Mouse (Mus musculus): ENCODE data around the gene Otud3. TPM values are rescaled to one million over a fixed set of nuclear protein-coding genes. Genes with fewer than 3 reads are reported as not detected.
A peak's percentile ranks its signal among the peaks of the same experiment; 100 is the strongest.

Gene Otud3
- 10 to 100 TPM; 14.8 to 17.1 TPM for total RNA-seq (2021)
- long read RNA-seq, experiment 1, transcript Otud3-201 (8 exons, 1,668 nt), result major isoform, 8 of 11 reads
- long read RNA-seq, experiment 1, partial matches to known transcripts, result 3 of 11 reads
- long read RNA-seq, experiment 1, other reads (novel, unspliced or antisense), result 0 of 11 reads
- long read RNA-seq, experiment 2, transcript Otud3-201 (8 exons, 1,668 nt), result major isoform, 11 of 17 reads
- long read RNA-seq, experiment 2, partial matches to known transcripts, result 3 of 17 reads
- long read RNA-seq, experiment 2, other reads (novel, unspliced or antisense), result 3 of 17 reads

GRCm38 (mm10) chr4:138913797-138914196 is at the start of gene Otud3:
Otud3 (minus strand) TSS chr4:138913945.
- DNase-seq (ENCODE audit: low spot score in 2 of 2), result peak; percentile 90 to 95

- DNase-seq (ENCODE audit: low spot score in 2 of 2), result no peak
Measured at GRCm38 (mm10) chr4:138962719-138963118, 49.0 kb upstream of the Otud3 start.

- DNase-seq (ENCODE audit: low spot score in 2 of 2), result peak; percentile 50 to 70
Measured at GRCm38 (mm10) chr4:138959926-138960325, 46.2 kb upstream of the Otud3 start.

GRCm38 (mm10) chr4:138959120-138959519 is 45.4 kb upstream of the Otud3 start:
- DNase-seq (ENCODE audit: low spot score in 2 of 2), result peak; percentile 16 to 45

DNA sequence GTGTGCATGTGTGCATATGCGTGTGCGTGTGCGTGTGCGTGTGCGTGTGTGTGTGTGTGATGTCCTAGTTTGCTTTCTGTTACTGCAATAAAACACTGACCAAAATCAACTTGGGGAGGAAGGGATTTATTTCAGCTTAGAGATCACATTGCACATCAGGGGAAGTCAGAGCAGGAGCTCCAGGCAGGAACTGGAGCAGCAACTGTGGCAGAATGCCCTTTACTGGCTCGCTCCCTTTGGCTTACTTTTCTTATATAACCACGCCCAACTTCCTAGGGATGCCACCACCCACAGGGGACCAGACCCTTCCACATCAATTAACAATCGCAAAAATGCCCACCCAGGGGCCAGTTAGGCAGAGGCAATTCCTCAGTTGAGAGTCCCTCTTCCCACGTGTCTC is 44.9 kb upstream of the Otud3 start:
- DNase-seq (ENCODE audit: low spot score in 2 of 2), result no peak

DNA sequence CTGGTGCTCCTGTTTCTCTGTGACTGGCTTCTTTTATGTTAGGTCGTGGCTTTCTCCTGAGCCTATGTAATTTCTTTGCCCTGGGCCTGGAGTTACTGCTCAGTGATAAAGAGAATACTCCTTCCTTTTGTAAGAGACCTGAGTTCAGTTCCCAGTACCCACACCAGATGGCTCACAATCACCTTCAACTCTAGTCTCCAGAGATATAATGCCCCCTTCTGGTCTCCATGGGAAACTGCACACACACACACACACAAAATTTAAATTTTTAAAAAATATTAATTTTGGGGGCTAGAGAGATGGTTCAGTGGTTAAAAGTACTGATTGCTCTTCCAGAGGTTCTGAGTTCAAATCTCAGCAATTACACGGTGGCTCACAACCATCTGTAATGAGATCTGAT is 34.5 kb upstream of the Otud3 start:
- DNase-seq (ENCODE audit: low spot score in 2 of 2), result no peak

- DNase-seq (ENCODE audit: low spot score in 2 of 2), result peak; percentile 50 to 58
Measured at GRCm38 (mm10) chr4:138943730-138944129, 30.0 kb upstream of the Otud3 start.

DNA sequence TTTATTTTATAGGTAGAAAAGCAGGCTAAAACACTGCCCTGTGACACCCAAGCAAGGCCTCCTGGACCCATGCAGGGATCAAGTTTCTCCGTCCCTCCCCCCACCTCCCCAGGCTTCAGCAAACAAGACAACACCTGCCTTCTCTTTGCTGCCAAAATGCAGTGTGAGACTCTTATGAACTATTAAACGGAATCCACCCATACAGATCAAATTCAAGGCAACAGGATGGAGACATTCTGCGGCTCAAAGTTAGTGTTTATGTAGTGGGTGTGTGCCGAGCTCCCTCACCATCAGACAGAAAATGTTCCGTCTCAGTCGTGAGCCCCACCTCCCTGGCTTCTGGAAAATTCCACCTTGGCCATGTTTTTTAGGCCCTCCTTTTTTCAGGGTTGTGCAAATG is 28.2 kb upstream of the Otud3 start:
- DNase-seq (ENCODE audit: low spot score in 2 of 2), result no peak

GRCm38 (mm10) chr4:138941401-138941800 is 27.7 kb upstream of the Otud3 start:
- DNase-seq (ENCODE audit: low spot score in 2 of 2), result no peak

GRCm38 (mm10) chr4:138939481-138939880 is 25.7 kb upstream of the Otud3 start:
- no peak for DNase-seq (ENCODE audit: low spot score in 2 of 2)

DNA sequence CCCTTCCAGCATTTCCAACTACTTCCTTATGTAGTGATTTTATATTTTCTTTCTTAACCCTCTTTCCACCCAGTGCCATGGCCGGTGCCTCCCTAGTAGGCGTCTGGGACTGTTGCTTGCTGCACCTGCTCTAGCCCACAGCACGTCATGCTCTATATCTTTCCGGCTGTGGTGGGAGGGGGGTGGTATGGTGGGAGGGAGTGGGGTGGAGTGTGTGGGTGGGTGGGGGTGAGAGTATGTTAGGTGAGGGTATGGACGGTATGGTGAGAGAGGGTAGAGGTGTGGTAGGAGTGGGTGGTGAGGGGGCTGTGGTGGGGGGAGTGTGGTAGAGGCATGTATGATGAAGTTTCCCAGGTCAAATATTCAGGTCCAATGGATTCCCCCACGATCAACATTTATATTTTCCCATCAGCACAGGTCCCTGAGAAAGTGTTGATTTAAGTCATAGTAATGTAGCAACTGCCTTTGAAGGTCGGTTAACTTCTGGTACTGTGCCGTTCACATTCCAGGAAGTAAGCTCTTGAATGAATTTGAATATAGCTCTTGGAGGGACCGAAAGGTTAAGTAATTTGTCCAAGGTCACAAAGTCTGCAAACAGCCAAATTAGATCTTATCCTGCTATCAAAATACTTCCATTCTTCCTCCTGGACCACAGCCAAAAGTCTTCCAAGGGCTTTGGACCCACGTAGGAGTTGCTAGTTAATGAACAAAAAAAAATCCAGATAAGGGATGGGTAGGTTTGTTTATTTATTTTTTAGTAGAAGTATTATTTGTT is 24.9 kb upstream of the Otud3 start:
- DNase-seq (ENCODE audit: low spot score in 2 of 2), result no peak

DNA sequence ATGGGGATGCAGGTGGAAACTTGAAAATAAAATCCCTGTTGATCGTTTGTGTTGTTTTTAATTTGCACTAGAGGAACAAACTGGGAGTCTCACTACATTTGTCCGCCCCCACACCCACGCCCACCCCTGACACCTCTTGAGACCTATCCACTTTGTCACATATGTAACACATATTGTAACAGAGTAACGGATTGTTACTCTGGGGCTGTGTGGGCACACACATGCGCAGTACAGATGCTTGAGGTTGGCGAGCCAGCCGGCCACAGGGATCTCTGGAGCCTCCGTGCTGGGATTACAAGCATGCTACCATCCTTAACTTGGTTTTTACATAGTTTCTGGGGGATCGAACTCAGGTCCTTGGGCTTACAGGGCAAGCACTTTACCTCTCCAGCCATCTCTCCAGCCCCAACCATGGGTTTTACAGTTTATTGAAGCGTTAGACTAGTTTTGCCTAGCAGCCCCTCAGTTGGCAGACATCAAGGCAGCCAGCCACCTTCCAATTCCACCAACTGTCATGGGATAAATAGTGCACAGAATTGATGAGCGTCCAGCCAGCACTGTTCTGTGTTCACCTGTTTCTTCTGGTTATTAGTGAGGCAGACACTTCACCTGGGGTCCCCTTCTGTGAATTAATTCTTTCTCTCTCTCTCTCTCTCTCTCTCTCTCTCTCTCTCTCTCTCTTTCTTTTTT is 20.9 kb upstream of the Otud3 start:
- DNase-seq (ENCODE audit: low spot score in 2 of 2), result no peak

- no peak for DNase-seq (ENCODE audit: low spot score in 2 of 2)
Measured at GRCm38 (mm10) chr4:138933862-138934261, 20.1 kb upstream of the Otud3 start.

DNA sequence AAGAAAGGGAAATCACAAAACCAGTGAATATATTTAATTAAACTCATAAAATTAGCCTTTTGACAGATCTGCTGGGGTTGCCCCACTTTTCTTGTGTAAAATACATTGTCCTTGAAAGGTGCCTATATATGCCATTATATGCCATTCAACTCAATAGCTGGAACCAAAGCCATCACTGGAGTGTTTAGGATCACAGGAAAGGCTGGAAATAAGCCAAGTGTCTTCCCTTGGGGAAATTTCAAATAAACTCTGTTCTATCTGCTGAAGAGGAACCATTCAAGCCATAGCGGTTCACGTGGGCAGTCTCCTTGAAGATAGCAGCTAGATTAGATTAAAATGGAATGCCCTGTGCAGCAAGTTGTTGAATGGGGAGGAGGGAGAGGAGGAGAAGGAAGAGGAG is 11.8 kb upstream of the Otud3 start:
- no peak for DNase-seq (ENCODE audit: low spot score in 2 of 2)

DNA sequence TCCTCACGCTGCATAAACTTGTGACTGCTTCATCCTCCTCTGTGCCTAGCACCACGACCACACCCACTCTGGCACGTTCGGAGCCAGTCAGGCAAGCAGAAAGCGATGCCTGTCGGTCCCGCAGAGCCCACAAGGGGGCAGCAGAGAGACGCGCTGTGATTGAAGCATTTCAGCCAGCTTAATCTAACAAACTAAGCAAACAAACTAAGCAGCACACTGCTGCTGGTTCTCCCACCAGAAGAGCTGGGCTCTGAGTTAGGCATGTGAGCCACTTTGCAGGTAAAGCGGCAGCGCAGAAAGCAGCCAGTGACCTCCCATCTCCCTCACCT is 8.3 kb upstream of the Otud3 start:
- DNase-seq (ENCODE audit: low spot score in 2 of 2), result peak; percentile 98 to 99

DNA sequence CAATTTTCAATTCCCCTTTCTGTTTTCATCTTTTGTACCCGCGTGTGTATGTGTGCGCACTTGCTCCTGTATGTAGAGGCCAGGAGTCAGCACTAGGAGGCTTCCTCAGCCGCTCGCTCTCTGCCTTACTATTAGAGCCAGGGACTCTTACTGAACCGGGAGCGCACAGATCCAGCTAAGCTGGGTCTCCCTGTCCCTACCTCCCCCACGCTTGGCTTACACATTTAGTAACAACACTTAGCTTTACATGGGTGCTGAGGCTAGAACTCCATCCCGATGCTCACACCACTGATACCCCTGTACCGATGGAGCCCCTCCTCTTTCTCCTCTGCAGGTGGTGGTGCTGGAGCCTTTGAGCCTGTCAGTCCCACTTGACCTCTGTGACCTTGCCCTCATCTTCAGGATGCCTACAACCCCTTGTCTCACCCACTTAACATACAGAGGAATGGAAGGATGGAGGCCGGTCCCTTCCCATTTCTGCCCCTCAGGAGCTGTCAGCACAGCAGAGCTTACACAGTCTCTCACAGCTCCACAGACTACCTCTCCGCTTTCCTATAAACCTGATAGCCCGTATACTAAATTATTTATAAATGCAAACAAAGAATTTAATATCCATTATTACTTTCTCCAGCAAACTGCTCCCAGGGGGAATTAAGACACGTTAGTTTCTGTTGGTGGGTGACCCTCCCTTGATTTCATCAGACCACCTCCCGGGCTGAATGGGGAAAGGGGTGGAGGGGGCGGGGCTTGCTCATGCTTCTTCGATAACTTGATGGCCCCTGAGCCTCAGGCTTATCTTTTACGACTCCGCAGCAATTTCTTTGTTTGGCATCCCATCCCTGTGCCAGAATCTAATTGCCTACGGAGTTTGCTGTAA is 7.7 kb upstream of the Otud3 start:
- no peak for DNase-seq (ENCODE audit: low spot score in 2 of 2)

DNA sequence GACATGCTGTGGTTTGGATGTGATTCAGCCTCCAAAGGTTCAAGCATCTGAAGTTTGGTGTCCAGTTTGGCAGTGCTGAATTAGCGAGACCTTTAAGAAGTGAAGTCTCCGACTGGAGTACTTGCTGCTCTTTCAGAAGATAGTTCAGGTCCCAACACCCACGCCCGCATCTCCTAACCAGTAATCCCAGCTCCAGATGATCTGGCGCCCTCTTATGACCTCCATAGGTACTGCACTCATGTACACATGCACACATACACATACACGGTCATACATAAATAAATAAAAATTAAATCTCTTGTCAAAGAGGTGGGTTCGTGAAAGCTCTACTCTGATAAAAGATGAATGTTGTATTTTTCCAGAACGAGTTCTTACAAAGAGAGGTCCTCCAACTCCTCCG is 3.5 kb upstream of the Otud3 start:
- DNase-seq (ENCODE audit: low spot score in 2 of 2), result no peak

- no peak for DNase-seq (ENCODE audit: low spot score in 2 of 2)
Measured at GRCm38 (mm10) chr4:138913141-138913787, 481 bp downstream of the Otud3 start.

GRCm38 (mm10) chr4:138905624-138906337 is 8.0 kb downstream of the Otud3 start:
- DNase-seq (ENCODE audit: low spot score in 2 of 2), result no peak

DNA sequence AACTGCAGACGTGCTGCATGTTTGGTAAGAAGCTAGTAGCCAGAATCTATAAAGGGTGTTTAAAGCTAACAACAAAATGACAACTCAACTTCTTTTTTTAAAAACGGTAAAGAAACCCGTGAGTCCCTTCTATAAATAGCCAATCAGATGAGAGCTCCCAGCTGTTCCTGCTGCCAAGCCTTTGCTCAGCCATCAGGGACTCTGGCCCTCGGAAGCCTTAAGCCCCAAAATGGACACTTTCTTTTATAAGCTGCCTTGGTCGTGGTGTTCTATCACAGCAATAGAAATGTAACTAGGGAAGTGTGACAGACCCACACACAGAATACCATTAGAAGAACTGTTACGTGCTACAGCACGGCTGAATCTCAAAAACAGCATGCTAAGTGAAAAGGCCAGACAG is 14.4 kb downstream of the Otud3 start:
- no peak for DNase-seq (ENCODE audit: low spot score in 2 of 2)

Measured in left cerebral cortex, adult 18-20 months (tissue).